Mouse (Mus musculus): ENCODE measurements around the gene Pet100. TPM values are rescaled to one million over a fixed set of nuclear protein-coding genes. Genes with fewer than 3 reads are reported as not detected.

The Pet100 gene
- polyA plus RNA-seq, 1 experiment from 2014 or later, result 93.2 TPM

Other genes with a start within 250 kb of the Pet100 start
- 10.4 and 12.3 TPM in 2 replicates for gene Arhgef18, start 228.5 kb upstream of the Pet100 start, polyA plus RNA-seq (2014; fragmentation: Nextera tagmentation; extraction: Ambion mirVana)
- 2.9 and 3.8 TPM in 2 replicates for gene Pex11g, start 153.9 kb upstream of the Pet100 start, polyA plus RNA-seq (2014; fragmentation: Nextera tagmentation; extraction: Ambion mirVana)
- 0.33 TPM in 1 of 2 replicates, not detected in the other for gene Tex45, start 150.7 kb upstream of the Pet100 start, polyA plus RNA-seq (2014; fragmentation: Nextera tagmentation; extraction: Ambion mirVana)
- gene Zfp358, start 128.4 kb upstream of the Pet100 start, polyA plus RNA-seq (2014; fragmentation: Nextera tagmentation; extraction: Ambion mirVana), result 34.1 and 35.1 TPM in 2 replicates
- gene Mcoln1, start 121.1 kb upstream of the Pet100 start, polyA plus RNA-seq (2014; fragmentation: Nextera tagmentation; extraction: Ambion mirVana), result 56.6 and 56.7 TPM in 2 replicates
- gene Pnpla6, start 106.2 kb upstream of the Pet100 start, polyA plus RNA-seq (2014; fragmentation: Nextera tagmentation; extraction: Ambion mirVana), result 19.2 and 25.0 TPM in 2 replicates
- 7.2 and 7.8 TPM in 2 replicates for gene C330021F23Rik, start 53.6 kb upstream of the Pet100 start, polyA plus RNA-seq (2014; fragmentation: Nextera tagmentation; extraction: Ambion mirVana)
- gene Camsap3, start 34.3 kb upstream of the Pet100 start, polyA plus RNA-seq (2014; fragmentation: Nextera tagmentation; extraction: Ambion mirVana), result 15.5 and 16.4 TPM in 2 replicates
- 64.9 and 72.4 TPM in 2 replicates for gene Xab2, start 232 bp upstream of the Pet100 start, polyA plus RNA-seq (2014; fragmentation: Nextera tagmentation; extraction: Ambion mirVana)
- gene Pcp2, start 4.0 kb downstream of the Pet100 start, polyA plus RNA-seq (2014; fragmentation: Nextera tagmentation; extraction: Ambion mirVana), result 0.51 TPM in 1 of 2 replicates, not detected in the other
- 36.7 and 37.2 TPM in 2 replicates for gene Stxbp2, start 9.4 kb downstream of the Pet100 start, polyA plus RNA-seq (2014; fragmentation: Nextera tagmentation; extraction: Ambion mirVana)
- gene Retn, start 34.2 kb downstream of the Pet100 start, polyA plus RNA-seq (2014; fragmentation: Nextera tagmentation; extraction: Ambion mirVana), result 0.41 and 0.68 TPM in 2 replicates
- 0.29 TPM in 1 of 2 replicates, not detected in the other for gene Mcemp1, start 44.2 kb downstream of the Pet100 start, polyA plus RNA-seq (2014; fragmentation: Nextera tagmentation; extraction: Ambion mirVana)
- 9.3 and 12.1 TPM in 2 replicates for gene Fcor, start 50.8 kb downstream of the Pet100 start, polyA plus RNA-seq (2014; fragmentation: Nextera tagmentation; extraction: Ambion mirVana)
- gene Trappc5, start 54.8 kb downstream of the Pet100 start, polyA plus RNA-seq (2014; fragmentation: Nextera tagmentation; extraction: Ambion mirVana), result 34.3 and 42.9 TPM in 2 replicates
- gene Fcer2a, start 72.6 kb downstream of the Pet100 start, polyA plus RNA-seq (2014; fragmentation: Nextera tagmentation; extraction: Ambion mirVana), result 0.16 and 0.24 TPM in 2 replicates
- 0.20 and 0.56 TPM in 2 replicates for gene Clec4g, start 99.1 kb downstream of the Pet100 start, polyA plus RNA-seq (2014; fragmentation: Nextera tagmentation; extraction: Ambion mirVana)
- gene Cd209a, start 127.4 kb downstream of the Pet100 start, polyA plus RNA-seq (2014; fragmentation: Nextera tagmentation; extraction: Ambion mirVana), result not detected in 2 replicates
- gene Cd209e, start 232.8 kb downstream of the Pet100 start, polyA plus RNA-seq (2014; fragmentation: Nextera tagmentation; extraction: Ambion mirVana), result not detected in 2 replicates

Data from forebrain, embryonic 11.5 days (tissue).